In genomic region chr10:75798176-75798696, GRCm38 (mm10) we compare ENCODE assay signal across 8 mouse cellular contexts. TPM values are rescaled to one million over a fixed set of nuclear protein-coding genes. Genes with fewer than 3 reads are reported as not detected.
A peak's percentile ranks its signal among the peaks of the same experiment; 100 is the strongest.
DNase-seq lines count a peak whose midpoint lies in the region; ATAC-seq lines count a peak whose summit lies in the region.

TSS of gene Gstt1 (minus strand) at chr10:75798584.

- no peaks in the 10 kb centered on the region for H3K36me3 ChIP-seq in intestine, embryonic 14.5 days (ENCODE audit: control insufficient read depth, insufficient read depth, low read length)
- no peaks in the 10 kb centered on the region for H3K36me3 ChIP-seq in limb, embryonic 13.5 days
- H3K36me3 ChIP-seq in midbrain, embryonic 12.5 days: no peaks in the 10 kb centered on the region
- no peaks in the 10 kb centered on the region for H3K36me3 ChIP-seq in stomach, embryonic 16.5 days (ENCODE audit: control insufficient read depth, insufficient read depth, low read length)

- peak within 1 kb of the TSS; percentile 40 for H3K4me3 ChIP-seq in intestine, embryonic 14.5 days (ENCODE audit: low read depth, low read length)
- peak within 1 kb of the TSS; percentile 52 for H3K4me3 ChIP-seq in limb, embryonic 13.5 days
- H3K4me3 ChIP-seq in midbrain, embryonic 12.5 days: peak within 1 kb of the TSS; percentile 42
- H3K4me3 ChIP-seq in stomach, embryonic 16.5 days (replicated peaks; ENCODE audit: low read length): peak within 1 kb of the TSS; percentile 59

- peak; percentile 34 for DNase-seq in thymus, postnatal 4 days
- DNase-seq in thymus, adult 18-20 months: no peak
- peak; percentile 17 to 18 for DNase-seq in cerebellum, postnatal 4 days (ENCODE audit: low spot score in 2 of 2)
- no peak for DNase-seq in gonadal fat pad, adult 2 months (ENCODE audit: low read depth)
- DNase-seq in intestine, embryonic 14.5 days (ENCODE audit: low spot score): peak; percentile 72

- ATAC-seq in intestine, embryonic 14.5 days (replicated peaks; ENCODE audit: low FRiP score, low TSS enrichment, low read depth): no peak
- ATAC-seq in limb, embryonic 13.5 days (ENCODE audit: low FRiP score, low read depth): peak; percentile 72; the same call in 1 of the 2 replicates
- ATAC-seq in midbrain, embryonic 12.5 days (ENCODE audit: low FRiP score, low read depth): no peak
- peak; percentile 31; the same call in 1 of the 2 replicates for ATAC-seq in stomach, embryonic 16.5 days (ENCODE audit: insufficient read depth, low FRiP score)

- H3K27ac ChIP-seq in intestine, embryonic 14.5 days (ENCODE audit: low read depth): 0 out of 2 replicates have a peak within 1 kb of the TSS, but pooled peaks have one; percentile 14
- no peak within 1 kb of the TSS for H3K27ac ChIP-seq in limb, embryonic 13.5 days
- no peak within 1 kb of the TSS for H3K27ac ChIP-seq in midbrain, embryonic 12.5 days (replicated peaks)
- no peak within 1 kb of the TSS for H3K27ac ChIP-seq in stomach, embryonic 16.5 days (ENCODE audit: low read length)

- H3K9me3 ChIP-seq in intestine, embryonic 14.5 days (ENCODE audit: control insufficient read depth, low read length): no peaks in the 10 kb centered on the region
- H3K9me3 ChIP-seq in limb, embryonic 13.5 days: no peaks in the 10 kb centered on the region
- no peaks in the 10 kb centered on the region for H3K9me3 ChIP-seq in midbrain, embryonic 12.5 days
- no peaks in the 10 kb centered on the region for H3K9me3 ChIP-seq in stomach, embryonic 16.5 days (replicated peaks; ENCODE audit: control insufficient read depth, low read length)

- peak within 1 kb of the TSS; percentile 85 for H3K4me2 ChIP-seq in intestine, embryonic 14.5 days (ENCODE audit: low read length)
- peak within 1 kb of the TSS; percentile 81 for H3K4me2 ChIP-seq in limb, embryonic 13.5 days (replicated peaks)
- peak within 1 kb of the TSS; percentile 71 for H3K4me2 ChIP-seq in midbrain, embryonic 12.5 days (replicated peaks)
- peak within 1 kb of the TSS; percentile 69 for H3K4me2 ChIP-seq in stomach, embryonic 16.5 days (ENCODE audit: low read depth, low read length)

- peak within 1 kb of the TSS; percentile 44 for H3K9ac ChIP-seq in intestine, embryonic 14.5 days (ENCODE audit: low read length)
- peak within 1 kb of the TSS; percentile 64 for H3K9ac ChIP-seq in limb, embryonic 13.5 days
- H3K9ac ChIP-seq in midbrain, embryonic 12.5 days (replicated peaks): peak within 1 kb of the TSS; percentile 51
- peak within 1 kb of the TSS; percentile 72 for H3K9ac ChIP-seq in stomach, embryonic 16.5 days (ENCODE audit: low read length)

- no peaks in the 10 kb centered on the region for H3K27me3 ChIP-seq in intestine, embryonic 14.5 days (replicated peaks; ENCODE audit: control insufficient read depth, insufficient read depth, low read length)
- H3K27me3 ChIP-seq in limb, embryonic 13.5 days: peaks cover 11% of the 10 kb centered on the region
- peaks cover 21% of the 10 kb centered on the region for H3K27me3 ChIP-seq in midbrain, embryonic 12.5 days
- H3K27me3 ChIP-seq in stomach, embryonic 16.5 days (ENCODE audit: control insufficient read depth, insufficient read depth, low read length): 0 out of 2 replicates have a peak, but pooled peaks cover 5% of the 10 kb centered on the region

- 4% methylated on average over 18 of the region's 18 CpGs for WGBS in intestine, embryonic 14.5 days
- 4% methylated on average over 18 of the region's 18 CpGs for WGBS in limb, embryonic 13.5 days
- 4% methylated on average over 18 of the region's 18 CpGs for WGBS in midbrain, embryonic 12.5 days
- 2% methylated on average over 18 of the region's 18 CpGs for WGBS in stomach, embryonic 16.5 days

- peaks cover 15% of the 10 kb centered on the region for H3K4me1 ChIP-seq in intestine, embryonic 14.5 days (replicated peaks; ENCODE audit: control insufficient read depth, insufficient read depth, low read length)
- H3K4me1 ChIP-seq in limb, embryonic 13.5 days: peaks cover 33% of the 10 kb centered on the region
- peaks cover 4% of the 10 kb centered on the region; the same call in 1 of the 2 replicates for H3K4me1 ChIP-seq in midbrain, embryonic 12.5 days
- peaks cover 21% of the 10 kb centered on the region for H3K4me1 ChIP-seq in stomach, embryonic 16.5 days (ENCODE audit: control insufficient read depth, insufficient read depth, low read length)

RNA-seq across cellular contexts. Expression of gene Gstt1, which starts in this region (rescaled TPM):
- polyA plus RNA-seq in gonadal fat pad, adult 2 months (2012; rRNA removed): 143 and 149 TPM in 2 replicates
- 11.4 and 11.6 TPM in 2 replicates for polyA plus RNA-seq in intestine, embryonic 14.5 days (2014; fragmentation: Nextera tagmentation; extraction: Ambion mirVana)
- 14.9 and 16.3 TPM in 2 replicates for polyA plus RNA-seq in limb, embryonic 13.5 days (2015; fragmentation: Nextera tagmentation; extraction: Ambion mirVana)
- polyA plus RNA-seq in midbrain, embryonic 12.5 days (2016; fragmentation: Nextera tagmentation; extraction: Ambion mirVana): 5.3 and 7.0 TPM in 2 replicates
- polyA plus RNA-seq in stomach, embryonic 16.5 days (2015; fragmentation: Nextera tagmentation; extraction: Ambion mirVana): 20.6 and 20.8 TPM in 2 replicates

Comparison
In these comparisons a context has a peak if more than half of its experiments do, and no peak if none do; other contexts are left out.
1. DNase-seq: peak in thymus, postnatal 4 days (single experiment), cerebellum, postnatal 4 days (2 of 2) and intestine, embryonic 14.5 days (single experiment); none in thymus, adult 18-20 months (0 of 2) and gonadal fat pad, adult 2 months (single experiment).
2. ATAC-seq: peak in limb, embryonic 13.5 days (single experiment) and stomach, embryonic 16.5 days (single experiment); none in intestine, embryonic 14.5 days (single experiment) and midbrain, embryonic 12.5 days (single experiment).
3. Peak in every context shown above with its lines, with median percentiles within 50 percentile points of each other: H3K4me2 ChIP-seq, H3K4me3 ChIP-seq and H3K9ac ChIP-seq.